Mouse (Mus musculus) brain, adult 2 months (tissue): Measurements from ENCODE around the gene Stk11.
"Not testable (repeated sequence)": the region's sequence is repeated elsewhere in the genome, so short reads cannot be mapped to it uniquely, and the experiment has no call there.

Experiments used
- DNase-seq: peaks from one replicate; pipeline ENCODE4 v3.0.0; 2011; ENCODE audit warnings: low read depth, low spot score

The Stk11 gene

GRCm38 (mm10) chr10:80157141-80157929 is 41.7 kb downstream of the Stk11 start:
- DNase-seq = no peak

DNA sequence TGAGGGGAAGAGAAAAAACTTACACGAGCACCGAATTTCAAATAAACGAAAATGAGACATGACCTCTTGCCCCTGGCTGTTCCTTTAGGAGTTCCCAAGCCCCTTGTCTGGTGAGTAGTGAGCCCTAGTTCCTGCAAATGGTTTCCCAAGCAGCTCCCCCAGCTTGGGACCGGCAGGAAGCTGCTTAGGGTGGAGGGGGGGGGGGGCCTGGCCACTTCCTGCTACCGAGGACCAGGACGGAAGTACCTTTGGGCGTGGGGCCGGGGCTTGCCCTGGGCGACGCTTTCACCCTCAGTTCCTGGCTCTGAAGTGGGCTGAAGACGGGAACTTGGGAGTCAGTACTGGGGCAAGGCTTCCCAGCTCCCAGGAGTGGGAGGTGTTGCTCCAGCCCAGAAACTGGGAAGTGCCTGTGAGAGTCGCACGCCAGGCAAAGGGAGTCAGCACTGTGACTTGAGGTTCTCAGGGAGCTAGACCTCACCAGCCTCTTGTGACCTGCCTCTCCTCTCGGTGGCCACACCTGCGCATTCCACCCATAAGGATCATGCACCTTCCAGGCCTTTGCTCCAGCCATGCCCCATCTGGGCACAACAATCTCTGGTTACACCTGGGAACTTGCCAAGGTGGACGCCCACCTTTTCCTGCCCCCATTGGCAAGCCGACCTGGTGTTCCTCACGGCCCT is 42.8 kb downstream of the Stk11 start:
- no peak for DNase-seq

GRCm38 (mm10) chr10:80159021-80159560 is 43.5 kb downstream of the Stk11 start:
- no peak for DNase-seq

GRCm38 (mm10) chr10:80159561-80160454 is 44.2 kb downstream of the Stk11 start:
- DNase-seq = peak; percentile 99

- no peak for DNase-seq
These were observed 45.1 kb downstream of the Stk11 start for GRCm38 (mm10) chr10:80160455-80161371.

DNA sequence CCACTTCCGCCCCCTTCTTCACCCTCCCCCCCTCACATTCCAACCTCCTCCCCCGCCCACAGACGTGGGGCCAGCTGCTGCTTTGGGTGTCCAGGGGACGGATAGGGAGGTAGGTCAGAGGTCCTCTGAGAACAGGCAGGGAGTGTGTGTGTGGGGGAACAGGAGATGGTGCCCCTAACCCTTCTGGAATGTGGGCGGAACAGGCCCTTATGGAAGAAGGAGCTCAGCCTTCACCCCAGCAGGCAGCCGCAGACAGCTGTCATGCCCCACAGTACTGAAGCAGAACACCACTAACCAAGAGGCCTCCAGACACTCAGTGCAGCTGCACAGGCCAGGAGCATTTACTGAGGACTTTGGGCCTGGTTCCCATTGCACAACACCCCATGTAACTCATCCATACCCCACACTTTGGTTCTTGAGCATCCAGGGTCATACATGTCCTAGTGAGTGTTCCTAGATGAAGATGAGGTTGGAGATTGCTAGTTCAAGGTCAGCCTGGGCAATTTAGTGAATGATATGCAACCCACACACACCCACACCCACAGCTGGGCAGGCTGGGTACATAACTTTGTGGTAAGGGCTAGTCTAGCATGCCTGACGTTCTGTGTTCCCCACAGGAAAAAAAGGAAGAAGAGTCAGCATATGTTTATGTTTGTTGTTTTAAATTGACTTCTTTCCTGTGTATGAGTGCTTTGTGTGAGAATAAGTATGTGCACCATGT is 46.1 kb downstream of the Stk11 start:
- DNase-seq = no peak

GRCm38 (mm10) chr10:80162243-80162608 is 46.6 kb downstream of the Stk11 start:
- DNase-seq = no peak

DNA sequence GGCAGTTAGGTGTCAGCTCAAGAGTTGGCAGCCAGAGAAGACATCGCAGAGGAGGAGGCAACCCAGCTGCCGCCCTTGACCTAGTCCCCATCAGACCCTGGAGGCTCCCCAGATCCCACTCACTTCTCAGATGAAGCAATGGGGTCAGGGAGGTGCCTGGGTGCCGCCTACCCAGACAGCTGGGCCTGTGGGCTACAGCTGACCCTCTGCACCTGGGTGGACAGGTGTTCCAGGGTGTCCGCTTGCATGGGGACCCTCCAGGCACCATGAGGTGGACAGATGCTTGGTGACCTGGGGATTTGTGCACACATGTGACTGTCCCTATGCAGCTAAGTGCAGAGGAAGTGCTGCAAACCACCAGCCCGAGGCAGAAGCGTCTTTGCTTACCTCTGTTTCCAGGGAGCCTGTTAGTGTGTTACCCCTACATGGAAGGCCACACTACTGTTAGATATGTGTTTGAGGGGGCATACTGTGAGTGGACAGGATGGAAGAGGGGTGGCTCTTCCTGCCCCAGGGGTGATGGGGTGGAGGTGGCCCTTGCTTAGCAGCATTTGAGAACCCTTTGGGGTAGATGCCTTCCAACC is 47.2 kb downstream of the Stk11 start:
- DNase-seq = no peak

DNA sequence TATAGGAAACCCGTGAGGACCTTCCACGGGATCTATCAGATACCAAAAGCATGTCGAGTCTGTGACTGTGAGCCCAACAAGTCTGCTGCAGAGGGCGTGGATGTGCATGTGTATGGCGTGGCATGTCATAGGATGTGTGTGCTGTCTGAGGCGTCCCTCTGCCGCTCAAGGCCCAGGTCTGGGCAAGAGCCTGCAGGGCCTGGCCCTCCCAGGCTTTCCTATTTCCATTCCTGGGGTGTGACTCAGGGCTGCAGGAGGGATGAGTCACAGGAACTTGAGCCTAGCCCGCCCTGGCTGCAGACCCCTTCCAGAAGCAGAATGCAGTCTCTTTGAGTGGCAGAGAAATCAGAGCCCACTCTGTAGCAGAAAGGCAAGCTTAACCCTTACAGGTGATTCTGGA is 48.1 kb downstream of the Stk11 start:
- DNase-seq = peak; percentile 72

DNA sequence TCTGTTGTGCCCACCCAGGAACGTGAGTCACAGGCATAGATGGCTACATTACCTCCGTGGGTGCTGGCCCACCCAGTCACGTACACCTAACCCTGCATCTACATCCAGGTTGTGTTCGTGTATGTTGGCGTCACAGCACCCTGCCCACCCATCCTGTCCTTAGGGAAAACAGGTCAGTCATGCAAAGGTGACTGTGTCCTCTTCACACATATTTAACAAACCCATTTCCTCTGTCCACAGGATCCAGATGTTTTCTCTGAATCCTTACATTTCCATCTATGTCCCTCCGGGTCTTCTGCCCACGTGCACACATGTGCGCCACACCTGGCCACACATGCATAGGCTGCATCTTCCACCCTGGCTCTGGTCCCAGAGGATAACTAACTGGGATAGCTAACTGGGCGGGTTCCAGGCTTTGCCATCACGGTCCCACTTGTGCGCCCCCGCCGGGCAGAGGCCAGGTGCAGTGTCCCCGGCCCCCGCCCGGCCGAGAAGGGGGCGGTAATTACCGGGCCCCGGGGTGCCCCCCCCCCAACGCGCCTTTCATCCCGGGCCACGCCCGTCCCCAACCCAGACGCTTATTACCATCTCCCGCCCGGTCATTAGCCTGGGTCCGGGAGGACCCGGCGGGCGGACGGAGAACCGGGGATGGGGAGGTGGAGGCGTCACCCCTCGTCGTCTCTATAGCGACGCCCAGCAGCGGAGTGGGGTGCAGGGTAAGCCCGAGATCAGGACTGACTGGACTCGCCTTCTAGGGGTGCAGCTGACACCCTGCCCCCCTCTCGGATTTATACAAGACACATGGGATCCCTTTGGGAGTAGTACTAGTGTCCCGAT is 48.8 kb downstream of the Stk11 start:
- peak; percentile 20 for DNase-seq

DNA sequence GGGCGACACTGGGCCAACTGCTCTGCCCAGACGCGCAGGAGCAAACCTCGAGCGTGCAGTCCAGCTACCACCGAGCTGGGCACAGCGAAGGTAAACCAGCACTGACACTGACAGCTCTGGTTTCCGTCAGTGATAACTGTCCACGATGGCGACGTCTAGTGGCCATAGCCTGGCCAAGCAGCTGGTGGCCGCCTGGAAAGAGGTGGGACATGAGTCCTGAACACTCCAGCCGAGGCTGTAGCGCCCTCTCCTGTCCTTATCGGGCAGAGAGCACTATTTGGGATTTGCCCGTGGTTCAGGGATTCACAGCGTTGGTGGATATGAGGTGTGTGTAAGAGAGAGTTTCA is 49.4 kb downstream of the Stk11 start:
- DNase-seq = no peak

DNA sequence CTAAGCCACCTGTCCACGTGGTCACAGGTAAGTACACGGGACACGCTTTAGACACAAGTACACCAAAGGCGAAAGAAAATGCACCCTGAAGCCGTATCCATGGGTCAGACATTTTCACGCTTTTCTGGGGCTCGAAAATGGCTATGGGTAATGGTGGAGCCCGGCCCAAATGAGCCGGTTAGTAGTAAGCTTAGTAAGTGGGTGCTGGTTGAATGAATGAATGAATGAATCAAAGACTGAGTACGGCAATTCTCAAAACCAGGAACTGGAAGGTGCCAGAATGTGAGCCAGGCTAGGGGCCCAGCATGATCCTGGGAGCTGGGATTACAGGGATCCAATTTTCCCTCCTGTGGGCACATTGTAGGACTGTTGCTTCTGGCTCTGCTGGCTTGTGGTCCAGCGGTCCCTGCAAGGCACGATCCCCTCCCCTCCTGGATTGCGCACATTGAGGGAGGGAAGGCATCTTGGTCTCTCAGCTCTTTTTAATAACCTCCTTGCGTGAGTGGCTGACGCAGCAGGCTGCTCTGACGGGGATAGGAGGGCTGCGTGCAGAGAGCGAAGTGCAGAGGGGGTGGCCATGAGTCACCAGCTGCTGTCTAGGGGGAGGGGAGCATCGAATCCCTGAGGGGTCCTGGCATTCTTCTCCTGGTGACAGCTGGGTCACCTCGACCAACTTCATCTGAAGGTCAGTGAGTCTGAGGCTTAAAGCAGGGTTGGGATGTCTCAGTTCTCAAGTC is 50.0 kb downstream of the Stk11 start, which contains the start of gene Cirbp:
Cirbp (plus strand) TSS at position 594 of the 737 bp plus-strand sequence.
- DNase-seq = peak; percentile 70

GRCm38 (mm10) chr10:80166136-80166535 is 50.5 kb downstream of the Stk11 start:
- DNase-seq = not testable (repeated sequence)

GRCm38 (mm10) chr10:80167460-80168037 is 51.9 kb downstream of the Stk11 start:
- DNase-seq = no peak

- DNase-seq = peak; percentile 95
These were observed 52.5 kb downstream of the Stk11 start for GRCm38 (mm10) chr10:80168038-80168661.

- DNase-seq = no peak
These were observed 53.5 kb downstream of the Stk11 start for GRCm38 (mm10) chr10:80169070-80169469.

DNA sequence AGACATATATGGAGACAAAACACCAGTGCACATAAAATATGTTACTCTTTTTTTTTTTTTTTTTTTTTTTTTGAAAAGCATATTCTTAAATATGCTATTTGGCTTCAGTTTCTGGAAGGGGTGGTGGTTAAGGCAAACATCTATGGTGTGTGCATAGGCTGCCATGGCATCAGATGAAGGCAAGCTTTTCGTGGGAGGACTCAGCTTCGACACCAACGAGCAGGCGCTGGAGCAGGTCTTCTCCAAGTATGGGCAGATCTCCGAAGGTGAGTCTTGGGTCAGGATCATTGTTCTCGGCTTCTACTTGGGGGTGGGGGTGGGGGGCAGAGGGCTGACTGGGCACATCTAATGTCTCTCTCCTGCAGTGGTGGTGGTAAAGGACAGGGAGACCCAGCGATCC is 54.0 kb downstream of the Stk11 start:
- DNase-seq = peak; percentile 29
